Mouse (Mus musculus) lung, postnatal 0 days (tissue): Measurements from ENCODE around the gene Pef1. TPM values are rescaled to one million over a fixed set of nuclear protein-coding genes. Genes with fewer than 3 reads are reported as not detected.

ENCODE experiments used
- ATAC-seq: fragments of 200-750 bp; cut with Nextera tagmentation; 2 replicates; pipeline ENCODE4 v1.8.0; 2017; ENCODE audit warnings: moderate library complexity
- DNase-seq: peaks from one replicate; pipeline ENCODE4 v3.0.0-alpha.2; 2016; ENCODE audit warnings: low spot score
- H3K27ac ChIP-seq: fragments of 300-500 bp; sonication (generic); 2 replicates; pipeline ENCODE4 v1.5.1; 2014; ENCODE audit warnings: antibody characterized with exemption, mild to moderate bottlenecking, low read length, mixed read lengths
- H3K27me3 ChIP-seq: fragments of 300-500 bp; sonication (generic); replicated peaks from 2 replicates; pipeline ENCODE4 v1.6.1; 2014; ENCODE audit warnings: low read length, mixed read lengths; ENCODE audit not compliant: insufficient read depth
- H3K36me3 ChIP-seq: fragments of 300-500 bp; sonication (generic); 2 replicates; pipeline ENCODE4 v1.6.1; 2014; ENCODE audit warnings: low read length, mixed read lengths; ENCODE audit not compliant: insufficient read depth
- H3K4me1 ChIP-seq: fragments of 300-500 bp; sonication (generic); 2 replicates; pipeline ENCODE4 v1.6.1; 2014; ENCODE audit warnings: antibody characterized with exemption, low read depth, low read length, mixed read lengths; ENCODE audit not compliant: insufficient read depth
- H3K4me2 ChIP-seq: fragments of 300-500 bp; sonication (generic); replicated peaks from 2 replicates; pipeline ENCODE4 v1.6.1; 2014; ENCODE audit warnings: low read depth, mild to moderate bottlenecking, low read length, moderate library complexity, mixed read lengths
- H3K4me3 ChIP-seq: fragments of 300-500 bp; sonication (generic); 2 replicates; pipeline ENCODE4 v1.5.1; 2014; ENCODE audit warnings: low read depth, low read length
- H3K9ac ChIP-seq: fragments of 300-500 bp; sonication (generic); replicated peaks from 2 replicates; pipeline ENCODE4 v1.6.1; 2014; ENCODE audit warnings: low read depth, mild to moderate bottlenecking
- H3K9me3 ChIP-seq: fragments of 300-500 bp; sonication (generic); 2 replicates; pipeline ENCODE4 v1.6.1; 2016; ENCODE audit warnings: low read length, mixed read lengths
- CTCF ChIP-seq: IDR thresholded peaks from 2 replicates; pipeline ENCODE4 v1.5.1; 2016; ENCODE audit warnings: antibody characterized with exemption, mild to moderate bottlenecking
- EP300 ChIP-seq: IDR thresholded peaks from 2 replicates; pipeline ENCODE4 v1.6.1; 2016; ENCODE audit warnings: antibody characterized with exemption, mild to moderate bottlenecking, control low read depth
- WGBS: fragments of 180-500 bp; shearing (Covaris S2); extraction: QIAGEN DNeasy Blood & Tissue Kit; methylation state at CpG from one replicate; pipeline ENCODE4 v1.1.7; 2014; 5-methylcytosine and 5-hydroxymethylcytosine counted together
- polyA plus RNA-seq: library from polyadenylated mRNA; unstranded; fragments of >200 nt; fragmentation: Nextera tagmentation; extraction: Ambion mirVana; gene quantifications from 2 replicates; pipeline ENCODE4 v1.2.1, GENCODE M21; 2015

Gene Pef1
- polyA plus RNA-seq, 1 experiment from 2014 or later: 84.6 TPM

DNA sequence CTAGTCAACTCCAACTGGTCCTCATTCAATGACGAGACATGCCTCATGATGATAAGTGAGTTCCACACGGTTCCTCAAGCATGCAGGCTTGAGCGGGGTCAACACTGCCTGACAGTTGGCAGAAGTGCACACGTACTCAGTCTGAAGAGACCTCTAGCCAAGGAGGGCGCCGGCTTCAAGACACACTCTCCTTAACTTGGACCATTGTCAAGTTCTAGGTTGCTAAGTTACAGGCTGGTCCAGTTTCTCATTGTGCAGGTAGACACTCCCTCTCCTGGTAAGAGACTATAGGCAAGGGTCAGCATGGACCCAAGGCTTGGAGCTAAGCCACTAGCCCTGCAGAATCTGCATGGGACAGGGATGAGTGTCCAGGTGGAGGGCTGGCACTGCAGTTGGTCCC lies 22.8 kb downstream of the Pef1 start:
- ATAC-seq (peak; percentile 79), DNase-seq (peak; percentile 90)
- H3K27me3 ChIP-seq: no peaks in the 10 kb centered on the region
- peak overlapping the region; percentile 91 for H3K27ac ChIP-seq
- peaks cover 7% of the 10 kb centered on the region; the same call in 1 of the 2 replicates for H3K4me1 ChIP-seq
- TF ChIP-seq EP300: peak; percentile 76
- TF ChIP-seq CTCF: peak; percentile 62
- H3K4me3 ChIP-seq: no peak overlapping the region
- 59% methylated on average over 6 of the region's 6 CpGs for WGBS
- H3K9ac ChIP-seq: no peak overlapping the region
- H3K9me3 ChIP-seq: no peaks in the 10 kb centered on the region
- no peak overlapping the region for H3K4me2 ChIP-seq
- H3K36me3 ChIP-seq: peaks cover 19% of the 10 kb centered on the region; the same call in 1 of the 2 replicates

DNA sequence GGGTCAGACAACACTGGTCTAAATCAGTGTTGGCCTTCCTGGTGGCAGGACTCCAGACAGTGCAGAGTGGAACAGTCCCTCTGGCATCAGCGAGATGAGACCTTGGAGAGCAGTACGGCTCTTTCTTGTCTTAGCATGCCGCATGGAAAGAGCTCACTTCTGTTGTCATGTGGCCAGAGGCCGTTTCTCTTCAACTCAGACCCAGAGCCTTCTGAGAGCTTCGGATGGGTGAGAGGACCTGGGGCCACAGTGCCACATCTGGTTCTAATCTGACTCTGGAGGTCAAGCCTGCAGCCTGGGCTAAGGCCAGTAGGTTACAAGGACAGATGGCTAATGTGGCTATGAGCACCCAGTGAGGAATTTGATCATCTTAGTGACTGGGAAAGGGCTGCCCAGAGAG lies 23.6 kb downstream of the Pef1 start:
- H3K9ac ChIP-seq: no peak overlapping the region
- no peaks in the 10 kb centered on the region for H3K27me3 ChIP-seq
- H3K4me3 ChIP-seq: no peak overlapping the region
- 80% methylated on average over 5 of the region's 5 CpGs for WGBS
- TF ChIP-seq CTCF: no peak
- TF ChIP-seq EP300: no peak
- no peak for ATAC-seq
- DNase-seq: no peak
- peaks cover 4% of the 10 kb centered on the region; the same call in 1 of the 2 replicates for H3K4me1 ChIP-seq
- no peaks in the 10 kb centered on the region for H3K9me3 ChIP-seq
- no peak overlapping the region for H3K4me2 ChIP-seq
- no peak overlapping the region for H3K27ac ChIP-seq
- peaks cover 19% of the 10 kb centered on the region; the same call in 1 of the 2 replicates for H3K36me3 ChIP-seq

DNA sequence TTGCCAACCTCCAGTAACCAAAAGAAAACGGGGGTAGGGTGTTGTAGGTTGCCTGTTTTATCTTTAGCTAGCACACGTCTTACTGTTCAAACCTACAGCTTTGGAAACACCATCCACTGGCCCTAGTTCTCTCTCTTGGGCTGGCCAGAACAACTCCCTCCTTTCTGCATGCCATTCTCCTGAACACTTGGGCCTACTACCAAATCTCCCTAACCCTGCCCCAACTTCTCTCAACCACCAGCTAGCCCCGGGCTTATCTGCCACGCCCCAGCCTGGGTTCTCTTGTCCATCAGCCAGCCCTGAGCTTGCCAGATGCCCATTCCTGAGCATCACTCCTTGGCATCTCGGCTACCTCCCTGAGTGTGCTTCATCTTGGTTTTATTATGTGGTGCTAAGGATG lies 26.5 kb downstream of the Pef1 start:
- Histone ChIP-seq H3K4me1 (no peaks in the 10 kb centered on the region; the same call in 1 of the 2 replicates), H3K27me3 (no peaks in the 10 kb centered on the region), H3K9ac (no peak overlapping the region), H3K4me2 (no peak overlapping the region), H3K4me3 (no peak overlapping the region), H3K27ac (no peak overlapping the region), H3K36me3 (peaks cover 12% of the 10 kb centered on the region; the same call in 1 of the 2 replicates), H3K9me3 (no peaks in the 10 kb centered on the region)
- TF ChIP-seq EP300: no peak
- 63% methylated on average over 5 of the region's 5 CpGs for WGBS
- DNase-seq (no peak), ATAC-seq (no peak)

DNA sequence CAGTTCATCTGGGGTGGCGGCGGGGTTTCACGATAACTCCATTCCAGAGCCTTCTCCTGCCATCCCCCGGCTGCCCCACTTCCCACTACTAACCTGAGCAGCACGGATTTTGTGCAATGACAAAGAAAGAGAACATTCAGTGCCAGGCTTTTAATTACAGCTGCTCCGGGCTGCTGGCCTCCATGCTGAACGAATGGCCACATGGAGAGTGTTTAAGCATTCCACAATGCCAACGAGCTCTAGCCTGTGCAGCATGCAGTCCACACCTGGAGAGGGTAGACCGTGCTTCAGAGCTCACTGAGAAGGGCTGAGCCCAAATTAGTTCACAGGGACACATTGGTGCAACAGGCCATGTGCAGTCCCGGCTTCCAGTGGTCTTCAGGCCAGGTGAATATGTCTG lies 27.7 kb downstream of the Pef1 start:
- no peaks in the 10 kb centered on the region; the same call in 1 of the 2 replicates for H3K4me1 ChIP-seq
- no peak overlapping the region for H3K9ac ChIP-seq
- H3K36me3 ChIP-seq: peaks cover 12% of the 10 kb centered on the region; the same call in 1 of the 2 replicates
- no peaks in the 10 kb centered on the region for H3K9me3 ChIP-seq
- H3K4me3 ChIP-seq: no peak overlapping the region
- ATAC-seq (no peak), DNase-seq (no peak)
- H3K27me3 ChIP-seq: no peaks in the 10 kb centered on the region
- TF ChIP-seq EP300 (no peak), CTCF (no peak)
- WGBS: 74% methylated on average over 10 of the region's 10 CpGs
- 0 out of 2 replicates have a peak overlapping the region, but pooled peaks have one; percentile 3 for H3K27ac ChIP-seq
- no peak overlapping the region for H3K4me2 ChIP-seq

DNA sequence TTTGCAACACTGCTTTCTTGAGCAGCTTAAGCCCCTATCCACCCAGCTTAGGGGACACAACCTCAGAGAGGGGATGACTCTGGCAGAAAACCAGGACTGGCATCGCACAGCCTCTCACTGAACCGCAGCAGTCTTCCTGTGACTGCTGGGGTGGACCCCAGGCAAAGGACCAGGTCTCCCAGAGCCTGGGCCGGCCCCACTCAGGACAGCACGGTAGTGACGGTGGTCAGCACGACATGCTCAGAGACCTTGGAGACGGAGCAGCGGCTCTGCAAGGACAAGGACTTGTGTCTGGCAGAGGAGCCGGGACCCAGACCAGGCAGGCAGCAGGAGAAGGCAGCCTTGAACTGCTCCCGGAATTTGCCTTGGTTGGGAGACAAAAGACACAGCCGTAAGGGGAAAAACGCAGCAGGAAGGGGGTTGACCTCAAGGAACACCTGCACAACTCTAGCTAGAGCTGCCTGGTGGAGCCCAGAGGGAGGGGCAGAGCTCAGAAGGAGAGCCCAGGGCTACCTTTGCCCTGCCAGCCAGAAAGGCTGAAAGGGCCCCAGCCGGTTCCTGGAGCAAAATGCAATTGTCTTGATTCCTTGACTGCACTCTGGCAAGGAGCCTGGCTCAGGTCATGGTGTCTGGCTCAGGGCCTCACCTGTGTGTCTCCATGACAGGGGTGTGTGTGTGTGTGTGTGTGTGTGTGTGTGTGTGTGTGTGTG lies 28.4 kb downstream of the Pef1 start:
- Histone ChIP-seq H3K9me3 (no peaks in the 10 kb centered on the region), H3K36me3 (peaks cover 7% of the 10 kb centered on the region; the same call in 1 of the 2 replicates), H3K4me2 (no peak overlapping the region), H3K27ac (no peak overlapping the region), H3K4me1 (no peaks in the 10 kb centered on the region; the same call in 1 of the 2 replicates), H3K27me3 (no peaks in the 10 kb centered on the region), H3K4me3 (no peak overlapping the region), H3K9ac (no peak overlapping the region)
- ATAC-seq (peak; percentile 27; the same call in 1 of the 2 replicates), DNase-seq (no peak)
- 51% methylated on average over 13 of the region's 13 CpGs for WGBS
- TF ChIP-seq EP300 (no peak), CTCF (no peak)

DNA sequence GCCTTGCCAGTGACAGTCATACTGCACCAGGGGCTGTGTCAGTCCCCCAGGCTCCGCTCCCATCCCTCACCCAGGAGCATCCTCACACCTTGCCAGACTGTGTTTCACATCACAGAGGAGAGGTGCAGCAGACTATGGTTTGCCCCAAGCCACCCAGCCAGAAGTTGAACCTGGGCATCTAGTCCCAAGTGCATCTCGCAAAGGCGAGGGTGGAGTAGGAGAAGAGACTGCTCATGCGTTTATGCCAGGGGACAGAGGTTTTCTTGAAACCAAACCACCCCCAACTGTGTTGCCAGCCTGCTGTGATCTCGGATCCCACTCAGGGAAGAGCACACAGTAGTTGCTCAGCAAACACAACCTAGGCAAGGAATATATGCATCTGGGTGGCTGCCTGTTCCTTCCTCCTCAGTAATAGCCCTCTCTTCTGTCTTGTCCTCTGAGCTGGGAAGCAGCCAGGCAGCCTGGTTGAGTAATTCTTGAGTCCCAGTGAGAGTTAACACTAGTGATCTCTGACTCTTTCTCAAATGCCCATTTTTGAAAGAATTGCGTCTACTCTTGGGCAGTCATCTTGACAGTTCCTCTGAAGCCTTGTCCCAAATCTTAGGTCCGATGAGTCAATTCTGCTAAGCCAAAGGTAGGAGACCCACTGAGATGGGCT lies 29.2 kb downstream of the Pef1 start:
- Histone ChIP-seq H3K9ac (no peak overlapping the region), H3K9me3 (no peaks in the 10 kb centered on the region), H3K27ac (no peak overlapping the region), H3K27me3 (no peaks in the 10 kb centered on the region), H3K36me3 (no peaks in the 10 kb centered on the region; the same call in 1 of the 2 replicates), H3K4me1 (no peaks in the 10 kb centered on the region; the same call in 1 of the 2 replicates), H3K4me3 (no peak overlapping the region), H3K4me2 (no peak overlapping the region)
- 83% methylated on average over 7 of the region's 7 CpGs for WGBS
- TF ChIP-seq CTCF: no peak
- TF ChIP-seq EP300: no peak
- no peak for ATAC-seq
- no peak for DNase-seq
